Mouse (Mus musculus) hindbrain, embryonic 15.5 days (tissue): ENCODE data around the gene Rbl1. TPM values are rescaled to one million over a fixed set of nuclear protein-coding genes. Genes with fewer than 3 reads are reported as not detected.

Experiments
- ATAC-seq: fragments of 200-750 bp; cut with Nextera tagmentation; 2 replicates; pipeline ENCODE4 v1.8.0; 2017; ENCODE audit warnings: low read depth, moderate number of reproducible peaks, moderate TSS enrichment; ENCODE audit not compliant: low FRiP score
- H3K27ac ChIP-seq: fragments of 300-500 bp; sonication (generic); replicated peaks from 2 replicates; pipeline ENCODE4 v1.5.1; 2015; ENCODE audit warnings: mild to moderate bottlenecking, inconsistent platforms
- H3K27me3 ChIP-seq: fragments of 300-500 bp; sonication (generic); 2 replicates; pipeline ENCODE4 v1.6.1; 2015; ENCODE audit warnings: control low read depth, inconsistent platforms
- H3K36me3 ChIP-seq: fragments of 300-500 bp; sonication (generic); 2 replicates; pipeline ENCODE4 v1.6.1; 2015; ENCODE audit warnings: control low read depth, inconsistent platforms
- H3K4me1 ChIP-seq: fragments of 300-500 bp; sonication (generic); replicated peaks from 2 replicates; pipeline ENCODE4 v1.6.1; 2015; ENCODE audit warnings: control low read depth, inconsistent platforms
- H3K4me2 ChIP-seq: fragments of 300-500 bp; sonication (generic); 2 replicates; pipeline ENCODE4 v1.6.1; 2015; ENCODE audit warnings: moderate library complexity, mild to moderate bottlenecking, inconsistent platforms
- H3K4me3 ChIP-seq: fragments of 300-500 bp; sonication (generic); 2 replicates; pipeline ENCODE4 v1.5.1; 2015; ENCODE audit warnings: mild to moderate bottlenecking, inconsistent platforms
- H3K9ac ChIP-seq: fragments of 300-500 bp; sonication (generic); 2 replicates; pipeline ENCODE4 v1.6.1; 2015; ENCODE audit warnings: inconsistent platforms
- H3K9me3 ChIP-seq: fragments of 300-500 bp; sonication (generic); 2 replicates; pipeline ENCODE4 v1.6.1; 2016; ENCODE audit warnings: control low read depth, inconsistent platforms
- WGBS: fragments of 180-500 bp; shearing (Covaris S2); methylation state at CpG from one replicate; pipeline ENCODE4 v1.1.7; 2015; 5-methylcytosine and 5-hydroxymethylcytosine counted together
- polyA plus RNA-seq: library from polyadenylated mRNA; unstranded; fragments of >200 nt; fragmentation: Nextera tagmentation; extraction: Ambion mirVana; gene quantifications from 2 replicates; pipeline ENCODE4 v1.2.1, GENCODE M21; 2015

Gene Rbl1
- polyA plus RNA-seq, 1 experiment from 2014 or later = 6.3 TPM

GRCm38 (mm10) chr2:157138808-157139207 lies 65.5 kb downstream of the Rbl1 start:
- Histone ChIP-seq H3K36me3 (no peaks in the 10 kb centered on the region), H3K9me3 (no peaks in the 10 kb centered on the region), H3K27ac (no peak overlapping the region), H3K27me3 (no peaks in the 10 kb centered on the region), H3K4me1 (peaks cover 10% of the 10 kb centered on the region), H3K4me2 (no peak overlapping the region), H3K4me3 (no peak overlapping the region), H3K9ac (no peak overlapping the region)
- 88% methylated on average over 5 of the region's 5 CpGs for WGBS
- no peak for ATAC-seq

GRCm38 (mm10) chr2:157137959-157138731 lies 66.2 kb downstream of the Rbl1 start:
- WGBS = 93% methylated on average over 9 of the region's 9 CpGs
- Histone ChIP-seq H3K9ac (no peak overlapping the region), H3K9me3 (no peaks in the 10 kb centered on the region), H3K27me3 (no peaks in the 10 kb centered on the region), H3K27ac (no peak overlapping the region), H3K4me3 (no peak overlapping the region), H3K4me1 (peaks cover 12% of the 10 kb centered on the region), H3K36me3 (no peaks in the 10 kb centered on the region), H3K4me2 (no peak overlapping the region)
- ATAC-seq = no peak

GRCm38 (mm10) chr2:157136646-157137045 lies 67.7 kb downstream of the Rbl1 start:
- WGBS = 75% methylated on average over 2 of the region's 2 CpGs
- no peak for ATAC-seq
- Histone ChIP-seq H3K27me3 (no peaks in the 10 kb centered on the region), H3K9me3 (no peaks in the 10 kb centered on the region), H3K4me2 (no peak overlapping the region), H3K4me3 (no peak overlapping the region), H3K4me1 (peaks cover 12% of the 10 kb centered on the region), H3K9ac (no peak overlapping the region), H3K27ac (no peak overlapping the region), H3K36me3 (no peaks in the 10 kb centered on the region)

GRCm38 (mm10) chr2:157136176-157136575 lies 68.2 kb downstream of the Rbl1 start:
- no peaks in the 10 kb centered on the region for H3K9me3 ChIP-seq
- no peak overlapping the region for H3K27ac ChIP-seq
- H3K4me2 ChIP-seq = no peak overlapping the region
- no peak overlapping the region for H3K9ac ChIP-seq
- ATAC-seq = no peak
- H3K4me3 ChIP-seq = no peak overlapping the region
- H3K4me1 ChIP-seq = peaks cover 12% of the 10 kb centered on the region
- H3K36me3 ChIP-seq = no peaks in the 10 kb centered on the region
- 90% methylated on average over 4 of the region's 4 CpGs for WGBS
- no peaks in the 10 kb centered on the region for H3K27me3 ChIP-seq

- Histone ChIP-seq H3K27ac (peak overlapping the region; percentile 65), H3K4me3 (peak overlapping the region; percentile 80), H3K36me3 (no peaks in the 10 kb centered on the region), H3K9me3 (no peaks in the 10 kb centered on the region), H3K9ac (peak overlapping the region; percentile 59), H3K4me2 (peak overlapping the region; percentile 86), H3K4me1 (peaks cover 12% of the 10 kb centered on the region), H3K27me3 (no peaks in the 10 kb centered on the region)
- 79% methylated on average over 10 of the region's 10 CpGs for WGBS
- no peak; the same call in 1 of the 2 replicates for ATAC-seq
These were observed 68.7 kb downstream of the Rbl1 start for GRCm38 (mm10) chr2:157135529-157136120.

GRCm38 (mm10) chr2:157135014-157135413 lies 69.3 kb downstream of the Rbl1 start, which contains the start of gene Samhd1:
TSS of gene Samhd1 (minus strand) at chr2:157135265.
- peak within 1 kb of the TSS; percentile 80 for H3K4me3 ChIP-seq

GRCm38 (mm10) chr2:157134479-157134931 lies 69.8 kb downstream of the Rbl1 start:
- Histone ChIP-seq H3K27ac (peak overlapping the region; percentile 65), H3K4me3 (peak overlapping the region; percentile 80), H3K9ac (peak overlapping the region; percentile 59), H3K4me1 (peaks cover 12% of the 10 kb centered on the region), H3K4me2 (peak overlapping the region; percentile 86), H3K9me3 (no peaks in the 10 kb centered on the region), H3K27me3 (no peaks in the 10 kb centered on the region), H3K36me3 (no peaks in the 10 kb centered on the region)
- ATAC-seq = peak; percentile 70
- WGBS = 1% methylated on average over 25 of the region's 25 CpGs

More at GRCm38 (mm10) chr2:157135014-157135413, 69.3 kb downstream of the Rbl1 start, which contains the start of gene Samhd1:
- H3K27me3 ChIP-seq = no peaks in the 10 kb centered on the region
- peak within 1 kb of the TSS; percentile 86 for H3K4me2 ChIP-seq
- H3K9ac ChIP-seq = peak within 1 kb of the TSS; percentile 59
- ATAC-seq = peak; percentile 95
- no peaks in the 10 kb centered on the region for H3K9me3 ChIP-seq
- H3K36me3 ChIP-seq = no peaks in the 10 kb centered on the region
- H3K4me1 ChIP-seq = peaks cover 12% of the 10 kb centered on the region
- under 1% methylated on average over 32 of the region's 32 CpGs for WGBS
- H3K27ac ChIP-seq = peak within 1 kb of the TSS; percentile 65

GRCm38 (mm10) chr2:157133769-157134478 lies 70.4 kb downstream of the Rbl1 start:
- Histone ChIP-seq H3K4me2 (peak overlapping the region; percentile 86), H3K9me3 (no peaks in the 10 kb centered on the region), H3K9ac (peak overlapping the region; percentile 59), H3K27ac (no peak overlapping the region), H3K27me3 (no peaks in the 10 kb centered on the region), H3K36me3 (no peaks in the 10 kb centered on the region), H3K4me1 (peaks cover 12% of the 10 kb centered on the region), H3K4me3 (peak overlapping the region; percentile 80)
- 22% methylated on average over 11 of the region's 11 CpGs for WGBS
- no peak for ATAC-seq

GRCm38 (mm10) chr2:157132686-157133540 lies 71.4 kb downstream of the Rbl1 start:
- no peaks in the 10 kb centered on the region for H3K36me3 ChIP-seq
- H3K9ac ChIP-seq = no peak overlapping the region
- H3K4me1 ChIP-seq = peaks cover 12% of the 10 kb centered on the region
- H3K27me3 ChIP-seq = no peaks in the 10 kb centered on the region
- WGBS = 92% methylated on average over 3 of the region's 3 CpGs
- no peak overlapping the region for H3K4me3 ChIP-seq
- no peaks in the 10 kb centered on the region for H3K9me3 ChIP-seq
- H3K4me2 ChIP-seq = no peak overlapping the region
- H3K27ac ChIP-seq = no peak overlapping the region
- no peak for ATAC-seq

- WGBS = 85% methylated on average over 1 of the region's 1 CpGs
- no peak for ATAC-seq
- H3K4me3 ChIP-seq = no peak overlapping the region
- H3K9me3 ChIP-seq = no peaks in the 10 kb centered on the region
- H3K27ac ChIP-seq = no peak overlapping the region
- H3K4me1 ChIP-seq = peaks cover 12% of the 10 kb centered on the region
- H3K27me3 ChIP-seq = no peaks in the 10 kb centered on the region
- no peaks in the 10 kb centered on the region for H3K36me3 ChIP-seq
- H3K4me2 ChIP-seq = no peak overlapping the region
- no peak overlapping the region for H3K9ac ChIP-seq
These were observed 72.2 kb downstream of the Rbl1 start for GRCm38 (mm10) chr2:157132086-157132485.

- H3K4me1 ChIP-seq = peaks cover 12% of the 10 kb centered on the region
- no peak for ATAC-seq
- H3K4me2 ChIP-seq = no peak overlapping the region
- 0 out of 2 replicates have a peak, but pooled peaks cover 3% of the 10 kb centered on the region for H3K36me3 ChIP-seq
- no peak overlapping the region for H3K9ac ChIP-seq
- H3K9me3 ChIP-seq = no peaks in the 10 kb centered on the region
- H3K27ac ChIP-seq = no peak overlapping the region
- H3K27me3 ChIP-seq = no peaks in the 10 kb centered on the region
- no peak overlapping the region for H3K4me3 ChIP-seq
- WGBS = 88% methylated on average over 8 of the region's 8 CpGs
These were observed 73.4 kb downstream of the Rbl1 start for GRCm38 (mm10) chr2:157130813-157131514.
